Mouse (Mus musculus) kidney, adult 2 months (tissue): ENCODE results near the gene Frat2. TPM values are rescaled to one million over a fixed set of nuclear protein-coding genes. Genes with fewer than 3 reads are reported as not detected.
"Not testable (repeated sequence)": the region's sequence is repeated elsewhere in the genome, so short reads cannot be mapped to it uniquely, and the experiment has no call there.

ENCODE experiments used
- DNase-seq: peaks from one replicate; pipeline ENCODE4 v3.0.0; 2021
- H3K27ac ChIP-seq: fragments of 200-500 bp; 2 replicates; pipeline ENCODE4 v1.5.1; 2012; ENCODE audit warnings: low read depth, low read length, control low read depth, inconsistent platforms; ENCODE audit not compliant: insufficient read depth
- H3K27me3 ChIP-seq: fragments of 200-500 bp; replicated peaks from 2 replicates; pipeline ENCODE4 v1.6.1; 2012; ENCODE audit warnings: mild to moderate bottlenecking, moderate library complexity, low read length, inconsistent platforms; ENCODE audit not compliant: control insufficient read depth, insufficient read depth
- H3K36me3 ChIP-seq: fragments of 200-500 bp; 2 replicates; pipeline ENCODE4 v1.6.1; 2012; ENCODE audit warnings: mild to moderate bottlenecking, moderate library complexity, low read length, inconsistent platforms; ENCODE audit not compliant: control insufficient read depth, insufficient read depth
- H3K4me1 ChIP-seq: fragments of 200-500 bp; 2 replicates; pipeline ENCODE4 v1.6.1; 2011; ENCODE audit warnings: low read length; ENCODE audit not compliant: control insufficient read depth, insufficient read depth
- H3K4me3 ChIP-seq: fragments of 200-500 bp; 2 replicates; pipeline ENCODE4 v1.5.1; 2011; ENCODE audit warnings: mild to moderate bottlenecking, low read depth, low read length, control low read depth; ENCODE audit not compliant: insufficient read depth
- CTCF ChIP-seq: fragments of 200-500 bp; conservative IDR thresholded peaks from 2 replicates; pipeline ENCODE4 v1.5.1; 2011; ENCODE audit warnings: low read depth, mild to moderate bottlenecking, control low read depth, low read length, moderate library complexity, mixed read lengths; ENCODE audit not compliant: insufficient read depth, insufficient read length
- POLR2A ChIP-seq: fragments of 200-500 bp; IDR thresholded peaks from one replicate; pipeline ENCODE4 v1.6.1; 2011; ENCODE audit warnings: low read depth, low read length, control low read depth
- WGBS: fragments of 180-500 bp; shearing (Covaris S2); methylation state at CpG from one replicate; pipeline ENCODE4 v1.1.7; 2018; 5-methylcytosine and 5-hydroxymethylcytosine counted together
- polyA plus RNA-seq: library from polyadenylated mRNA; depleted of rRNA; stranded (reverse); fragments of >200 nt; gene quantifications from 2 replicates; pipeline ENCODE4 v1.2.3, GENCODE M21; 2012

Gene Frat2
- polyA plus RNA-seq, 1 experiment, result 1.4 TPM

DNA sequence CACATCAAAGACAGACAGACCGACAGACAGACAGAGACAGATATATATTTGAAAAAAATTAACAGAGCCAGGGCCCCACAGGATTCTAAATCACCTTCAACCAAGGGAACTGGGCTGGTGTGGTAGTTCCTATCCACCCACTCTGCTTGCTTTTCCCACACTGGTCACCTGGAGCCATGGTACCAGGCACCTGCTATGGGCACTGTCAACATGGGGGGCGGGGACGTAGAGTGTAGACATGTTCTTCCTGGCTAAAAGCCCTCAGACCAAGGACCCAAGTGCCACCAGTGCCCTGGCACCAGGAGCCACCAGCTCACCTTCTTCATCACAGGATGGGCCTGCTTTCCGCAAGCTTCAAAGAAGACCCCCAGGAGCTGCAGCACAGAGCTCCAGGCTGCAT, 33.9 kb upstream of the Frat2 start:
- 97% methylated on average over 4 of the region's 4 CpGs for WGBS
- no peaks in the 10 kb centered on the region for H3K27me3 ChIP-seq
- no peaks in the 10 kb centered on the region for H3K36me3 ChIP-seq
- H3K27ac ChIP-seq, result no peak overlapping the region
- no peak for DNase-seq
- no peak overlapping the region for H3K4me3 ChIP-seq
- TF ChIP-seq POLR2A, result no peak
- TF ChIP-seq CTCF, result no peak
- no peaks in the 10 kb centered on the region for H3K4me1 ChIP-seq

DNA sequence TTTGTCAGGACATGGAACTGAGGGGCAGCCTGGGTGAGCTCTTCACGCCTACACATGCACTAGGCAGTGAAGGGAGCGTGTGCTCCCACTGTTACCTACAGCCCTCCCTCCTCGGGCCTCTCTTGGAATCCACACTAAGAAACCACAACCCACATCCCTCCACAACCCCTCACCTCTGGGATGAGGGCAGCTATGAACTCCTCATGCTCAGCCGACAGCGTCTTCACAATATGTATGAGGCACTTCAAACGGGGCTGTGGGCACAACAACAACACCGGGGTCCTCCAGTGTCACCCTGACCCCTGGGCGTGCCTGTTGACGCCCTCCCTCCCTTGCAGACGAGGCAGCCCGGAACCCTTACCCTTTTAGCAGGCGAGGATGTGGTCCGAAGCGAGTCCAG, 26.4 kb upstream of the Frat2 start:
- Histone ChIP-seq H3K27me3 (no peaks in the 10 kb centered on the region), H3K4me3 (no peak overlapping the region), H3K36me3 (no peaks in the 10 kb centered on the region; the same call in none of the 2 replicates), H3K27ac (no peak overlapping the region), H3K4me1 (no peaks in the 10 kb centered on the region)
- no peak for DNase-seq
- WGBS, result 93% methylated on average over 14 of the region's 14 CpGs
- TF ChIP-seq POLR2A (no peak), CTCF (no peak)

GRCm38 (mm10) chr19:41872285-41872684, 24.4 kb upstream of the Frat2 start:
- no peak overlapping the region for H3K4me3 ChIP-seq
- no peak for TF ChIP-seq POLR2A
- no peak for TF ChIP-seq CTCF
- H3K27me3 ChIP-seq, result no peaks in the 10 kb centered on the region
- WGBS, result 97% methylated on average over 2 of the region's 2 CpGs
- no peaks in the 10 kb centered on the region; the same call in none of the 2 replicates for H3K36me3 ChIP-seq
- H3K27ac ChIP-seq, result no peak overlapping the region
- no peaks in the 10 kb centered on the region for H3K4me1 ChIP-seq
- DNase-seq, result no peak

DNA sequence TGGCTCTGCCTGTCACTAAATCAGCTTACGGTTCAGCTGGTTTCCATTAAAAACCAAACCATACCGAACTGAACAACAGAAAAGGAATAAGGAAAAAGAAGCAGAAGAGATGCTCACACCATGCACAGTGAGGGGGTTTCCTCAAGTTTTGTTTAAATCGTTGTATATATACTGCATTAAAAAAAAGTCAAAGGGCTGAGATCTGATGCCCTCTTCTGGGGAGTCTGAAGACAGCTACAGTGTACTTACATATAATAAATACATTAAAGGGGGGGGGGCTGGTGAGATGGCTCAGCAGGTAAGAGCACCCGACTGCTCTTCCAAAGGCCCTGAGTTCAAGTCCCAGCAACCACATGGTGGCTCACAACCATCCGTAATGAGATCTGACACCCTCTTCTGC, 22.0 kb upstream of the Frat2 start:
- not testable (repeated sequence) for H3K27ac ChIP-seq, H3K36me3 ChIP-seq, H3K4me1 ChIP-seq, H3K4me3 ChIP-seq, DNase-seq, H3K27me3 ChIP-seq
- WGBS, result 74% methylated on average over 5 of the region's 5 CpGs

GRCm38 (mm10) chr19:41869296-41869695, 21.4 kb upstream of the Frat2 start:
- Histone ChIP-seq H3K4me3 (no peak overlapping the region), H3K4me1 (no peaks in the 10 kb centered on the region), H3K27me3 (no peaks in the 10 kb centered on the region), H3K36me3 (no peaks in the 10 kb centered on the region; the same call in 1 of the 2 replicates), H3K27ac (no peak overlapping the region)
- WGBS, result 95% methylated on average over 5 of the region's 5 CpGs
- DNase-seq, result no peak
- TF ChIP-seq CTCF, result no peak
- TF ChIP-seq POLR2A, result no peak

DNA sequence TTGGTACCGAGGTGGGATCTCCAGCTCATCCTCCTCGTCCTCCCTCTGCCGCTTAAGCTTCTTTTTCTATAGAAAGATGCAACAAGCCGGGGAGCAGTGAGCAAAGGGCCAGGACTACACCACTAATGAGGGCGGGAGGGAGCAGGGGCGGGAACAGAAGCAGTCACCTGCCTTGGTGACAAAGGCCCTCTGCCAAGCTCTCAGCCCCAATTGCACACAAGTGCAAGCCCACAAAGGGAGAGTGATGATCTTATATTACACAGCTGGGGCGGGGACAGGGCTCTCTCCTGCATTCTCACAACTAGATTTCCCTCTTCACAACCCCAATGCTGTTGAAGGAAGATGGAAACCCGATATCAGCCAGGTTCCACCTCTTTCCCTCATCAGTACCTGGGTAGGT, 18.8 kb upstream of the Frat2 start:
- DNase-seq, result no peak
- Histone ChIP-seq H3K36me3 (no peaks in the 10 kb centered on the region), H3K27ac (no peak overlapping the region), H3K4me1 (no peaks in the 10 kb centered on the region), H3K27me3 (no peaks in the 10 kb centered on the region), H3K4me3 (no peak overlapping the region)
- WGBS, result 87% methylated on average over 8 of the region's 8 CpGs
- TF ChIP-seq CTCF (no peak), POLR2A (no peak)

GRCm38 (mm10) chr19:41857816-41858310, 9.9 kb upstream of the Frat2 start:
- H3K27me3 ChIP-seq, result no peaks in the 10 kb centered on the region
- H3K36me3 ChIP-seq, result no peaks in the 10 kb centered on the region
- no peak overlapping the region for H3K4me3 ChIP-seq
- TF ChIP-seq POLR2A (no peak), CTCF (no peak)
- no peak for DNase-seq
- no peak overlapping the region for H3K27ac ChIP-seq
- H3K4me1 ChIP-seq, result no peaks in the 10 kb centered on the region
- WGBS, result 89% methylated on average over 3 of the region's 3 CpGs
